Comparison of ENCODE assay signal across 8 mouse cellular contexts in genomic region chr2:91444286-91444892, GRCm38 (mm10). TPM values are rescaled to one million over a fixed set of nuclear protein-coding genes. Genes with fewer than 3 reads are reported as not detected.
DNase-seq lines count a peak whose midpoint lies in the region.

Gene 1110051M20Rik (minus strand): TSS chr2:91444704.

- peaks cover 3% of the 10 kb centered on the region; the same call in 1 of the 2 replicates for H3K9me3 ChIP-seq in megakaryocyte, embryonic 14.5 days

- intact Hi-C loops in gastrocnemius, postnatal 14 days (cut with DNase I; ENCODE audit: low total_unique reads) = no loop called here

- peaks cover 9% of the 10 kb centered on the region for H3K4me1 ChIP-seq in megakaryocyte, embryonic 14.5 days

- H3K4me3 ChIP-seq in megakaryocyte, embryonic 14.5 days (replicated peaks) = peak within 1 kb of the TSS; percentile 91

- peaks cover 14% of the 10 kb centered on the region for H3K27me3 ChIP-seq in megakaryocyte, embryonic 14.5 days (replicated peaks)

- DNase-seq in adrenal gland, adult 18-20 months (ENCODE audit: low spot score in 2 of 2) = peak; percentile 72 to 79
- DNase-seq in embryo, embryonic 10.5 days (ENCODE audit: low spot score) = peak; percentile 97
- peak; percentile 93 for DNase-seq in gastrocnemius, postnatal 14 days
- DNase-seq in induced T-regulatory cell, adult 2 months (ENCODE audit: low read depth) = peak; percentile 96
- peak; percentile 62 to 93 for DNase-seq in left cerebral cortex, adult 9 months (ENCODE audit: low spot score in 2 of 2)
- DNase-seq in right cerebral cortex, adult 2 months (ENCODE audit: low spot score in 2 of 2) = peak; percentile 91
- peak; percentile 45 for DNase-seq in urinary bladder, postnatal 10 days (ENCODE audit: low spot score)

- no peaks in the 10 kb centered on the region for H3K36me3 ChIP-seq in megakaryocyte, embryonic 14.5 days (replicated peaks; ENCODE audit: low read length)

RNA-seq across cellular contexts. Expression of gene 1110051M20Rik, which starts in this region (rescaled TPM):
- total RNA-seq in adrenal gland, adult 18-20 months (2021) = 10 to 100 TPM; 15.0 to 16.4 TPM
- 10 to 100 TPM; 11.3 to 13.2 TPM for total RNA-seq in gastrocnemius, postnatal 14 days (2021)
- 1.5 and 2.6 TPM in 2 replicates for polyA plus RNA-seq in megakaryocyte, embryonic 14.5 days (2012; ENCODE audit: insufficient read depth, low replicate concordance)

Comparison
In these comparisons a context has a peak if more than half of its experiments do, and no peak if none do; other contexts are left out.
1. Peak in every context shown above with its lines: DNase-seq and H3K4me3 ChIP-seq.
2. DNase-seq: peak in every context shown above with its lines; median percentile 97 in embryo, embryonic 10.5 days; 96 in induced T-regulatory cell, adult 2 months; 93 in gastrocnemius, postnatal 14 days; 91 in right cerebral cortex, adult 2 months; 78 in left cerebral cortex, adult 9 months; 76 in adrenal gland, adult 18-20 months; 45 in urinary bladder, postnatal 10 days.